Mouse (Mus musculus) ZHBTc4 (cell line): Measurements from ENCODE around the gene Ctnnbl1.

Experiments used
- DNase-seq: peaks from one replicate; pipeline ENCODE4 v3.0.0-alpha.2; 2011; ENCODE audit warnings: low read depth, low spot score

The Ctnnbl1 gene

GRCm38 (mm10) chr2:157935444-157936171, 198.4 kb downstream of the Ctnnbl1 start:
- no peak for DNase-seq

- DNase-seq, result peak; percentile 72
These were observed 199.5 kb downstream of the Ctnnbl1 start for GRCm38 (mm10) chr2:157936676-157937075.

- DNase-seq, result peak; percentile 83
These were observed 203.5 kb downstream of the Ctnnbl1 start for GRCm38 (mm10) chr2:157940586-157941185.
